Mouse (Mus musculus): ENCODE measurements around the gene Syt2.

The Syt2 gene

GRCm38 (mm10) chr1:134651268-134651850 lies 4.9 kb downstream of the Syt2 start:
- DNase-seq = peak; percentile 51 to 65

- DNase-seq = peak; percentile 68 to 72
These were observed 5.4 kb downstream of the Syt2 start for GRCm38 (mm10) chr1:134651851-134652398.

GRCm38 (mm10) chr1:134653603-134654257 lies 7.3 kb downstream of the Syt2 start:
- DNase-seq = no peak

DNA sequence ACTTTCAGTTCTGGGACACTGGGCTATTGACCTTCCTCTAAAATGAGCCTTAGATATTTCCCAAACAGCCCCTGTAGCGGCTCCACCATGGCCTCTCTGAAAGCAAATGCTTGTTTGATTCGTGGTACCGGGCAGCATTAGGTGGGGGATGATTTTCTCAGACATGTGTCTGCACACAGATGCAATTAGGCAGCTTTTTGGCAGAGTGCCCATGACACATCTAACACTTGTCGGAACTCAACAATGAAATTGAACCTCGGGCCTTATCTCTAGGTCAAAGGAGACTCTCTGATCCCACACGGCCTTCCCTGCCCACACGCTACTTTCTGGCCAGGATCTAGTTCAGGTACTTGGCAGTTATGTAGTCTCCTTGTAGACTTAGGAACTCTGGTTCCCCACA lies 12.4 kb downstream of the Syt2 start:
- DNase-seq = no peak

- no peak for DNase-seq
These were observed 13.7 kb downstream of the Syt2 start for GRCm38 (mm10) chr1:134660163-134660562.

- no peak for DNase-seq
These were observed 25.0 kb downstream of the Syt2 start for GRCm38 (mm10) chr1:134671234-134672070.

DNA sequence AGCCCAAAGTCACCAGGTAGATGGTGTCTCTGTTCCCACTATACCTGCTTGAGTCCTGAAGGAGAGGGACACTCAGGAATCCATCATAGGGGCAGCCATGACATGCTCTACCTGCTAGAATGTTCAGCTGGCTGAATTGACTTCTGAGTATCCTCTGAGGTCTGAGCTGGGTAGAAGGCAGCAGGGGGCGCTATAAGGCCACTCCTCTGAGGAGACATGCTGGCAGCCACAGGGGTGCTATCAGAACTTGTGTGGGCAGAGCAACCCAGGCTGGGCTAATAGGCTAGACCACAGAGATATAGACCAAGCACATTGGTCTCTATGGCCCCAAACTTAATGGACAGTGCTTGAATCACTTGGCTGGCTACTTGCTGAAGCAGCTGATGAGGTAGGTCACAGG lies 27.8 kb downstream of the Syt2 start:
- DNase-seq = peak; percentile 71 to 77

DNA sequence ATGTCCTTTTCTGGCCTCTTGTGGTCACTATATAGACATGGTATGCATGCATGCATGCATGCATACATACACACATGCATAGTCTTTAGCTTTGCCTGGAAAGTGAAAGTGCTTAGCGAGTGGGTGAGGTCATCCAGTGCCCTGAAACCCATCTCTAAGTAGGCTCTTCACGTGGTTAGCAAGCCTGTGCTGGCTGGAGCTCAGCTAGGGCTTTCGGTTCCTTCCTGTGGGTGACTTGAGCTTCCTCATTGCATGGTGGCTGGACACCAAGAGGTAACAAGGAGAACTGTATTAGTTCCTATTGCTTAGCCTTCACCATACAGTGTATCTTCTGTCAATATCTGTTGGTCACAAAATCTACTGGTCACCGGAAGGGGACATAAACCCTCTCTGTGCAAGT lies 33.0 kb downstream of the Syt2 start:
- DNase-seq = no peak

GRCm38 (mm10) chr1:134680617-134681016 lies 34.1 kb downstream of the Syt2 start:
- DNase-seq = no peak

DNA sequence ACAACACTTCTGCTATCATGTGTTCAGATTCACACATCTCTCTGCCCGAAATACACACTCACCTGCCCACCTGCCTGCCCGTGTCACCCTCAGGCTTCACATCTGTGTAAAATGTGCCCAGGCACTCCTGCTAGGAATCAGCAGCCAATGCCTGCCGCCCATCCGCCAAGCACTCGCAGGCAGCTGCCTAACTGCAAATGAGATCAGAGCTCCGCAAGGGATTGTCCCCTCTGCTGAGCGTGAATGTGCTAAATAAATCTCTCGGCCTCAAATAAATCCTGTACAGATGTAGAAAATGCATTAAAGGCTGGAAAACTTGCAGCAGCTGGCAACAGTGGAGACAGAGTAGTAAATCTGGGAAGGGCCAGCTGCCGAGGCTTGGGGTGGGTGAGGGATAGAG lies 36.0 kb downstream of the Syt2 start:
- no peak for DNase-seq

- DNase-seq = no peak
These were observed 40.5 kb downstream of the Syt2 start for GRCm38 (mm10) chr1:134686834-134687421.

- DNase-seq = peak in 1 of 2 experiments; percentile 31
These were observed 49.8 kb downstream of the Syt2 start for GRCm38 (mm10) chr1:134696302-134696701.

- no peak for DNase-seq
These were observed 50.6 kb downstream of the Syt2 start for GRCm38 (mm10) chr1:134697073-134697472.

- peak; percentile 66 to 74 for DNase-seq
These were observed 51.2 kb downstream of the Syt2 start for GRCm38 (mm10) chr1:134697522-134698250.

GRCm38 (mm10) chr1:134698486-134698885 lies 52.0 kb downstream of the Syt2 start:
- DNase-seq = peak; percentile 64 to 67

DNA sequence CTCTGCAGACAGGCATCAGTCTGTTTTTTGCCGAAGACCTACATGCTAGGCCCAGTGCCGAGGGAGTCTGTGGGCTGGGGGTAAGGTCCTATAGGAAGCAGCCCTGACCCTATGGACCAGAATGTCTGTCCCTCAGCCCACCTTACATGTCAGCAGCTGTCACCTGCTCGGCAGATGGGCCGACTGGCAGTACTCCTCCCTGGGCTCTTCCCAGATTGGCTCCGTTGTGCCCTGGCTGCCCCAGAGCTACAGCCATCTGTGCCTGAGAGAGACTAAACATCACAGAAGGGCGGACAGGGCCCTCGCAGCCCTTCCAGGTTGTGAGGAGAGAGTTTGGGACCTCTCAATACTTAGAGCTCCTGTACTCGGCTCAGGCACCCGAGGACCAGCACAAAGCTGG lies 52.9 kb downstream of the Syt2 start:
- DNase-seq = peak; percentile 87 to 91

- peak in 1 of 2 experiments; percentile 40 for DNase-seq
These were observed 53.7 kb downstream of the Syt2 start for GRCm38 (mm10) chr1:134700151-134700550.

DNA sequence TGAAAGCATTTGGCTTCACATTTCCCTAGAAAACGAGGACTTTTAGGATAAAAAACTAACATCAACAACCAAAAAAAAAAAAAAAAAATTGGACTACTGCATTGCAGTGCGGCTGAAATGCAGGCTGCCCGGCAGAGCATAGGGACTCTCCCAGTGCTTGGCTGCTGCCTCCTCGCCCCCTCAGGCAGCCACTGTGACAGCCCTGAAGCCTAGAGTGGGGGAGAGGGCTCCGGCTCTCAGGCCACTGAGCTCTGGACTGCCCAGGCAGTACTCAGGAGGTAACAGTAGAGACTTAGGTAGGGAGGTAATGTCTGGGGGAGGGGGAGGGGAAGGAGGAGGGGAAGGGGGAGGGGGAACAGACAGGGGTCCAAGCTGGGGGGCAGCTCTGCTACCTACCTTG lies 54.2 kb downstream of the Syt2 start:
- peak; percentile 32 to 43 for DNase-seq

DNA sequence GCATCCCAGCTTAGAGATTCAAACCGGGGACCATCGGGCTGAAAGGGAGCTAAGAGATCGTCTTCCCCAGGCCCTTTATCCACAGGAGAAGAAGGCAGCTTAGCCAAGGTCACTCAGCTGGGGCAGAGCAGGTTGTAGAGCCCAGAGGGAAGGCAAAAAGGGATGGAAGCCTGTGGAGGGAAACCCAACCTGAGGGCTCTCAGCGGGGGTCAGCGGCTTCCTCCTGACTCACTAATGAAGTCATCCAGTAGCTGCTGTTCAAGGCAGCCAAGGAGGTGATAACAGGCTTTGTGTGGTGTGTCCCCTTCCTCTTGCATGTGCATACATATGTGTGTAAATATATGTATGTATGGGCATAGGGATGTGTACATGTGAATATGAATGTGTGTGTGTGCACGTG lies 54.7 kb downstream of the Syt2 start:
- DNase-seq = peak; percentile 49 to 56

GRCm38 (mm10) chr1:134703232-134703631 lies 56.8 kb downstream of the Syt2 start:
- peak in 1 of 2 experiments; percentile 26 for DNase-seq

GRCm38 (mm10) chr1:134704396-134705306 lies 58.2 kb downstream of the Syt2 start:
- DNase-seq = peak; percentile 72 to 73

All from cerebellum, adult 18-20 months (tissue).